In genomic region chr9:75435918-75436317, GRCm38 (mm10) we compare ENCODE assay signal across 1 mouse cellular context.
TF ChIP-seq lines count a peak whose summit lies in the region.

No protein-coding gene starts in this region.

TF ChIP-seq in CH12.LX, 34 proteins besides CTCF, POLR2A, EP300 and RAD21 (continued from another document):
- TF ChIP-seq MEF2A (IDR thresholded peaks at IDR 0.05; ENCODE audit: borderline replicate concordance, low read depth, low read length), result peak; percentile 51; the same call in 1 of the 2 replicates
- TF ChIP-seq POLR2AphosphoS2 (IDR thresholded peaks at IDR 0.05; ENCODE audit: low read depth, low read length), result no peak
- no peak for TF ChIP-seq USF2 (conservative IDR thresholded peaks at IDR 0.05; ENCODE audit: low read depth, low read length)
- no peak; the same call in 1 of the 2 replicates for TF ChIP-seq MXI1 (IDR thresholded peaks at IDR 0.05; ENCODE audit: low read depth, low read length)
- no peak for TF ChIP-seq E2F4 (IDR thresholded peaks at IDR 0.05; ENCODE audit: insufficient replicate concordance, low read depth, low read length)
- TF ChIP-seq IRF4 (IDR thresholded peaks at IDR 0.05; ENCODE audit: low read depth, low read length), result peak; percentile 31; the same call in 1 of the 2 replicates
- no peak for TF ChIP-seq ZNF384 (IDR thresholded peaks at IDR 0.05; ENCODE audit: low read depth, low read length)
- TF ChIP-seq ZKSCAN1 (IDR thresholded peaks at IDR 0.05; ENCODE audit: borderline replicate concordance, low read depth, low read length), result no peak
- TF ChIP-seq ELF1 (IDR thresholded peaks at IDR 0.05; ENCODE audit: low read depth, low read length), result peak; percentile 68
- no peak; the same call in 1 of the 2 replicates for TF ChIP-seq SIN3A (IDR thresholded peaks at IDR 0.05; ENCODE audit: low read length)
- no peak for TF ChIP-seq ZC3H11A (IDR thresholded peaks at IDR 0.05; ENCODE audit: low read depth, low read length)
- TF ChIP-seq KAT2A (IDR thresholded peaks at IDR 0.05; ENCODE audit: insufficient replicate concordance, low read length), result no peak
- TF ChIP-seq TBP (conservative IDR thresholded peaks at IDR 0.05; ENCODE audit: low read depth, low read length), result no peak
- peak; percentile 37; the same call in 1 of the 2 replicates for TF ChIP-seq NELFE (IDR thresholded peaks at IDR 0.05; ENCODE audit: low read depth, low read length)
- peak; percentile 67; the same call in 1 of the 2 replicates for TF ChIP-seq ETS1 (conservative IDR thresholded peaks at IDR 0.05; ENCODE audit: low read depth, low read length)
- no peak for TF ChIP-seq GABPA (IDR thresholded peaks at IDR 0.05; ENCODE audit: insufficient replicate concordance, low read depth, low read length)
- TF ChIP-seq MAZ (IDR thresholded peaks at IDR 0.05; ENCODE audit: low read depth, low read length), result no peak
- TF ChIP-seq ZMIZ1 (IDR thresholded peaks at IDR 0.05; ENCODE audit: low read depth, low read length), result no peak
- no peak for TF ChIP-seq NRF1 (IDR thresholded peaks at IDR 0.05; ENCODE audit: low read depth, low read length)
- TF ChIP-seq TCF12 (IDR thresholded peaks at IDR 0.05; ENCODE audit: low read depth, low read length), result peak; percentile 55; the same call in 1 of the 2 replicates
- TF ChIP-seq UBTF (IDR thresholded peaks at IDR 0.05; ENCODE audit: low read depth, low read length), result no peak
- TF ChIP-seq USF1 (IDR thresholded peaks at IDR 0.05; ENCODE audit: low read depth, low read length), result no peak
